Mouse (Mus musculus) WW6 (cell line): Measurements from ENCODE around the gene Gm45808.

Source experiments
- DNase-seq: peaks from one replicate; pipeline ENCODE4 v3.0.0-alpha.2; 2013; ENCODE audit warnings: low read depth, low spot score

The Gm45808 gene

DNA sequence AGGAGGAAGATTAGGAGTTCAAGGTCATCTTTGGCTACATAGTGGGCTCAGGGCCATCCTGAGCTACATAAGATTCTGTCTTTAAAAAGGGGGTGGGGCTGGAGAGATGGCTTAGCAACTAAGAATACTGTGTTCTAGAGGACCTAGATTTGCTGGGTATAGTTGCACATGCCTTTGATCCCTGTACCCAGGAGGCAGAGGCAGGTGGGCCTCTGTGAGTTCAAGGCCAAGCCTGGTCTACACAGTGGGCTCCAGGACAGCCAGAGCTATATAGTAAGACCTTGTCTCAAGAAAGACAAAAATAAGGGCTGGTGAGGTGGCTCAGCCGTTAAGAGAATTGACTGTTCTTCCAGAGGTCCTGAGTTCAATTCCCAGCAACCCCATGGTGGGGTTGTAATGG lies 36.6 kb downstream of the Gm45808 start:
- DNase-seq = no peak

DNA sequence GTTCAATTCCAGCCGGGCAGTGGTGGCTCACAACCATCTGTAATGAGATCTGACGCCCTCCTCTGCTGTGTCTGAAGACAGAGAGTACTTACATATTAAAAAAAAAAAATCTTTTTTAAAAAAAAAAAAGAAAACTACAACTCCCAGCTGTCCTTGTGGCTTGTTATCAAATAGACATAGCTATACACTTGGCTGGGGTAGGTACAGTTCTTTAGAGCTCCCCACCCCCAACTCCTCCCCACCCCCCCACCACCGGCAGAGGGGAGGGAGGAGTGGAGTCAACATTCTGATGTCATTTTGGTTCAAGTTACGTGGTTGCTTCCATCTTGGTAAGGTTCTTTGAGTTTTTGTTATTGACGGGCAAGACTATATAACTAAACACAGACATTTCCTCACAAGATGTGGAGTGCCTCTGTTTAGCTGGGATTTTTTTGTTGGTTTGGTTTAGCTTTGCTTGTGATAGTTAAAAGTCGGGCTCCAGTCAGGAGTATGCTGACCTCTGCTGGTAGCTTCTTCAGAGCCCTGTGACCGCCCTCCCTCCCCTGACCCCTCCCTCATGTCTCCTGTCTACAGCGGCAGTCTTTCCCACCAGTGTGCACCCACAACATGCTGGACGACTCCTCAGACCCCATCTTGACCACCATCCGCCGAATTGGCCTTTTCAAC lies 39.2 kb downstream of the Gm45808 start:
- no peak for DNase-seq

- DNase-seq = no peak
These were observed 40.0 kb downstream of the Gm45808 start for GRCm38 (mm10) chr7:45446589-45446988.

- no peak for DNase-seq
These were observed 42.8 kb downstream of the Gm45808 start for GRCm38 (mm10) chr7:45443526-45444420.

- DNase-seq = no peak
These were observed 48.9 kb downstream of the Gm45808 start, which contains the start of gene Ruvbl2 for GRCm38 (mm10) chr7:45437521-45438276. Gene Ruvbl2 (minus strand): TSS chr7:45438096.

DNA sequence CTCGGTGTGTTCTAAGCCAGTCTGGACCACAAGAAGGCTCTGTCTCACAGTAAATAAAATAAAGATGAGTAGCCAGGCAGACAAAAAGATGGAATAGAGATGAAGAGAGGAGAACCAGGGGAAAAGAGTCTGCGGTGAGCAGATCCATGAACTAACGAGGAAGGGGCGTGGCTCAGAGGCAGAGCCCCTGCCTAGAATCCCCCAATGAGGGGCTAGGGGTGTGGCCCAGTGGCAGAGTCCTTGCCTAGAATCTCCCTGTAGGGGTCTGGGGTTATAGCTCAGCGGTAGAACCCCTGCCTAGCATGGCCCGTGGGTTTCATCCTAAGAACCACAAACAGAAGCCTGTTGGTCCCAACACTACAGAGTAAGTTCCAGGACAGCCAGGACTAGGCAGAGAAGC lies 49.6 kb downstream of the Gm45808 start:
- no peak for DNase-seq

GRCm38 (mm10) chr7:45436444-45436843 lies 50.2 kb downstream of the Gm45808 start:
- DNase-seq = no peak

- DNase-seq = no peak
These were observed 51.6 kb downstream of the Gm45808 start for GRCm38 (mm10) chr7:45435038-45435437.

DNA sequence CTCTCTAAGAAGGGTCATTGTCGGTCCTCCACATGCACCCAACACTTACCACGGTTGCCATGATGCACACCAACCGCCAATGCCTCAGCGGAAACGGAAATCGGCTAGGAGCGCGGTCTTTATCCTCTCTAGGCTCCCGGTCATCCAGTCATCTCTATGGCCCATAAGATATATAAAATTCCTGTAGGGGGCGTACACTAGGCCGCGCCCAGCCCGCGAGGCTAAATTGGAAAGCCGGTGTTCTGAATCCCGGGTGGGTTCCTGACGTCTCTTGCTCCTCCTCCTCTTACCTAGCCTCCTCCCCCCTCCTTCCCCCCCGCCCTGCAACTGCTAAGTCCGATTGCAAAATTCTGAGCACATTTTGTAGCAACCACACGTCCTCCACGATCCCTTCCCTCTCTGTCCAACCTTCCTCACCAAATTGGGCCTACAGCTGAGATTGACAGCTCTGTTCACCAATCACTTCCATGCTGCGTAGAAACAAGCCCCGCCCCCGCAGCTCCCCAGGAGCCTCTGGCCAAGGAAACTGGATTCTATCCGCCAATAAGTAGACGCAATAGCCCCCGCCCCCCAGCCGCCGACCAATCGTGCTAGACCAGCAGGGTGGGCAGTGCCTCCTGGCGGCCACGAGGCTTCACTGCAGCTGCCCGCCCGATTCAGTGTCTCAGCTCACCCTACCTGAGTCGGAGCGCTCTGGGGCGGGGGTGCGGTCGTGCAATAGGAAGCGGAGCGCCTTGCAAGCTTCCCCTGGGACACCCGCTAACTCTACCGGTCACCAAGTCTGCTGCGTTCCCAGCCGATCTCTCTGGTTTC lies 52.2 kb downstream of the Gm45808 start, which contains the start of gene Gys1:
TSS of gene Gys1 (plus strand) at position 642 of the 813 bp plus-strand sequence.
- DNase-seq = peak; percentile 99

DNA sequence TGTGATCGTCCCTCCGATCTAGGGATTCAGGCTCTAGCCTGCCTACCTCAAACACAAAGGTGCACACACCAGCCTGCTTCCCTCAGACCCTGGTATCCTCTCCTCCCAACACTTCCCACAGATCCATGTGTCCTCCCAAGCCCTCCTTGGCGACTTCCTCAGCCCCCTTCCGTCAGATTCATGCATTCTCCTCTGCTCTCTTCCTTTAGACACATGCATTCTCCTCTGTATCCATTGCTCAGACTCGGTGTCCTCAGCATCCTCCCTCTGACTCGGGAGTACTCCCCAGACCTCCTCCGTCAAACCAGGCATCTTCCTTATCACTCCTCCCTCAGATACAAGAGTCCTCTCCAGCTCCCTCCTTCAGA lies 52.8 kb downstream of the Gm45808 start:
- DNase-seq = no peak

DNA sequence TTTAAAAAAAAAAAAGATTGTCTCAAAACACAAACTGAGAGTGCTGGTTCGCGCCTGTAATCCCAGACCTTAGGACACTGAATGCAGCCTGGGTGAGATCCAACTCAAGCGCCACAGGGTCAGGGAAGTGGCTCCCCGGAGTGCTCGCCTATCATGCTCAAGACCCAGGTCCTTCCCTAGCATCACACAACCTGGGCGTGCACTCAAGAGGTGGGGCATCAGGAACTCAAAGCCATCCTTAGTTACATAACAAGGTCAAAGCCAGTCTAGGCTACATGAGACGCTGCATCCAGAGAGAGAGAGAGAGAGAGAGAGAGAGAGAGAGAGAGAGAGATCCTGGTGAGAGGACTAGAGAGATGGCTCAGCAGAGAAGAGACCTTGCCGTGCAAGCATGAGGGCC lies 60.1 kb downstream of the Gm45808 start:
- no peak for DNase-seq

DNA sequence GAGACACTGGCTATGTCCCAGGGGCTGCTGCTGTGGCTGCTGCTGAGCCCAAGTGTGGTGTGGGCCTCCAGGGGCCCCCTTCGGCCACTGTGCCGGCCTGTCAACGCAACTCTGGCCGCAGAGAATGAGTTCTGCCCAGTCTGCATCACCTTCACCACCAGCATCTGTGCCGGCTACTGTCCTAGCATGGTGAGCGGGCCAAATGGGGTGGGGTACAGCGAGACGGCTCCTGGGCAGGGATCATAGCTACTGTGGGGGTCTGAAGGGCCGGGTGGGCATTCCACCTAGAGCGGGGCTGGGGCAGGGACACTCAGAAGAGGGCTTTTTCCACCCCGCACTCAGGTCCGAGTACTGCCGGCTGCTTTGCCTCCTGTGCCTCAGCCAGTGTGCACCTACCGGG lies 65.4 kb downstream of the Gm45808 start:
- DNase-seq = no peak

GRCm38 (mm10) chr7:45420615-45420919 lies 66.0 kb downstream of the Gm45808 start, which contains the start of gene Lhb:
Gene Lhb (plus strand): TSS chr7:45420820.
- no peak for DNase-seq

GRCm38 (mm10) chr7:45419859-45420614 lies 66.6 kb downstream of the Gm45808 start:
- no peak for DNase-seq

- DNase-seq = no peak
These were observed 68.6 kb downstream of the Gm45808 start for GRCm38 (mm10) chr7:45417962-45418492.
